ENCODE assay signal across 8 mouse cellular contexts in the genomic region with DNA sequence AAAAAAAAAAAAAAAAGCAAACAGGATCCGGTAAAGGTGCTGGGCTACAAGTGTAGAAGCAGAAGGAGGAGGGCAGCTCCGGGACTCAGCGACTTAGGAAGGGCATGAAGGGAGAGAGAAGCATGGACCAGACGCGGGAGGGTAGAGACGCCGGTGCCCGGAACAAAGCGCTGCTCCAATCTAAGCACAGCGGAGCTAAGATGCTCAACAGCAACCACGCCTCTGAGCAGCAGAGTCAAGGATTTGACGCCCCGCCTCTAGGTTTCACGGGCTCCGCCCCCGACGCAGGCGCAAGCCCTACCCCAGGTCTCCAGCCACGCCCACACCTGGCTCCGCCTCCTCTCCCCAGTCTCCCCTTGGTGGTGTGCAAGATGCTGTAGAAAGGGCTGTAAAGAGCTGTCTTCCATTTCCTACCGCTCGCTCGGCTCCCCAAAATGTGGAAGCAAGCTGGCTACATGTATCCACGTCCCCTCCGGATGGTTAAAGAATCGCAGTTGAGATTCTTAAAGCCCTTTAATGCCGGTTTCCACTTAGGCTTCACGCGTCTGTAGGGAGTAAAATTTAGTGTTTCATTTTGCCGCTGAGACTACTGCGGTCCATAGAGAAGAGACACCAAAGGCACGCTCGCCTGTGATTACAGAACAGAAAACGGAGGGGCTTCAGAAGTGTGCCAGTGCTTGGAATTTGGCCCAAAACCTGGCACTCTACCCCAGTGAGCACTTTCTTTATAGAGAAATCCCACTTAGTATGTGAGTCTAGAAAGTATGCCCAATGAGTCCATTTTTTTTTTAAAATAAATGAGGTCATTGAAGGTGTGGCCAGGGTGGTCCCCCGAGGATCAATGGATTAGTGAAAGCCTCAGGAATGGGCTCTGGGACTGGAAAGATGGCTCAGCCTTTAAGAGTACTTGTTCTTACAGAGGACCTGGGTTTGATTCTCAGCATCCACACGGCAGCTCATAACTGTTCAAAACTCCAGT. TPM values are rescaled to one million over a fixed set of nuclear protein-coding genes. Genes with fewer than 3 reads are reported as not detected.
DNase-seq lines count a peak whose midpoint lies in the region; ATAC-seq and TF ChIP-seq lines count a peak whose summit lies in the region.

Sarm1 (minus strand) TSS at position 211 of the 979 bp plus-strand sequence.

- peak within 1 kb of the TSS; percentile 43; the same call in 1 of the 2 replicates for H3K27ac ChIP-seq in MEL (ENCODE audit: control insufficient read depth, low read depth, low read length)
- H3K27ac ChIP-seq in cerebellum, adult 2 months (ENCODE audit: insufficient read depth, low read length), result peak within 1 kb of the TSS; percentile 75
- H3K27ac ChIP-seq in forebrain, postnatal 0 days (ENCODE audit: low read depth, low read length), result peak within 1 kb of the TSS; percentile 94
- H3K27ac ChIP-seq in lung, embryonic 16.5 days (ENCODE audit: low read length), result no peak within 1 kb of the TSS

- H3K4me2 ChIP-seq in forebrain, postnatal 0 days (ENCODE audit: low read depth), result peak within 1 kb of the TSS; percentile 64
- peak within 1 kb of the TSS; percentile 99 for H3K4me2 ChIP-seq in lung, embryonic 16.5 days (ENCODE audit: low read depth, low read length)

- peak; percentile 58 to 91; a peak in 3 of 4 replicates for TF ChIP-seq POLR2A in MEL (IDR thresholded peaks at IDR 0.05; ENCODE audit: control insufficient read depth in 1 of 2, insufficient read depth in 1 of 2, low read depth in 1 of 2, low read length in 2 of 2, poor library complexity in 1 of 2)
- peak; percentile 94 for TF ChIP-seq POLR2A in cerebellum, adult 2 months (IDR thresholded peaks at IDR 0.05; ENCODE audit: borderline replicate concordance, insufficient read depth, low read length)

- 2% methylated on average over 36 of the region's 36 CpGs for WGBS in cerebellum, adult 2 months
- 3% methylated on average over 36 of the region's 36 CpGs for WGBS in forebrain, postnatal 0 days
- 3% methylated on average over 36 of the region's 36 CpGs for WGBS in lung, embryonic 16.5 days

- peaks cover 0 to 1% of the 10 kb centered on the region in 2 experiments; a peak in 3 of 4 replicates for H3K27me3 ChIP-seq in MEL (ENCODE audit: control insufficient read depth in 1 of 2, insufficient read depth in 2 of 2, low read length in 2 of 2)
- no peaks in the 10 kb centered on the region for H3K27me3 ChIP-seq in cerebellum, adult 2 months (ENCODE audit: control insufficient read depth, insufficient read depth, low read length)
- H3K27me3 ChIP-seq in forebrain, postnatal 0 days (ENCODE audit: insufficient read depth, low read length), result no peaks in the 10 kb centered on the region
- H3K27me3 ChIP-seq in lung, embryonic 16.5 days (ENCODE audit: control insufficient read depth, insufficient read depth, low read depth, low read length), result peaks cover 48% of the 10 kb centered on the region

- peaks cover 0 to 18% of the 10 kb centered on the region in 2 experiments; a peak in 2 of 4 replicates for H3K4me1 ChIP-seq in MEL (ENCODE audit: control insufficient read depth in 1 of 2, insufficient read depth in 2 of 2, low read length in 2 of 2)
- peaks cover 8% of the 10 kb centered on the region; the same call in 1 of the 2 replicates for H3K4me1 ChIP-seq in cerebellum, adult 2 months (ENCODE audit: control insufficient read depth, insufficient read depth, low read length)
- peaks cover 10% of the 10 kb centered on the region for H3K4me1 ChIP-seq in forebrain, postnatal 0 days (ENCODE audit: insufficient read depth)
- H3K4me1 ChIP-seq in lung, embryonic 16.5 days (replicated peaks; ENCODE audit: control insufficient read depth, insufficient read depth, low read length), result peaks cover 8% of the 10 kb centered on the region

- TF ChIP-seq EP300 in MEL (IDR thresholded peaks at IDR 0.05; ENCODE audit: low read depth in 1 of 2, low read length in 2 of 2), result no peak

- TF ChIP-seq CTCF in MEL (IDR thresholded peaks at IDR 0.05 in 2 of 3, conservative IDR thresholded peaks at IDR 0.05 in 1 of 3; ENCODE audit: control insufficient read depth in 1 of 3, insufficient read depth in 1 of 3, low read depth in 2 of 3, low read length in 3 of 3, poor library complexity in 1 of 3, severe bottlenecking in 1 of 3), result no peak
- TF ChIP-seq CTCF in cerebellum, adult 2 months (IDR thresholded peaks at IDR 0.05; ENCODE audit: borderline replicate concordance, insufficient read depth, low read depth, low read length), result no peak
- peak; percentile 44 for TF ChIP-seq CTCF in forebrain, postnatal 0 days (IDR thresholded peaks at IDR 0.05; ENCODE audit: low read depth)

- H3K9me3 ChIP-seq in MEL (replicated peaks; ENCODE audit: insufficient read depth, low read length), result no peaks in the 10 kb centered on the region
- H3K9me3 ChIP-seq in forebrain, postnatal 0 days (ENCODE audit: low read length), result no peaks in the 10 kb centered on the region
- H3K9me3 ChIP-seq in lung, embryonic 16.5 days (ENCODE audit: control insufficient read depth, low read length), result no peaks in the 10 kb centered on the region

- H3K9ac ChIP-seq in MEL (ENCODE audit: control insufficient read depth, low read depth, low read length, poor library complexity, severe bottlenecking), result peak within 1 kb of the TSS; percentile 69
- peak within 1 kb of the TSS; percentile 89 for H3K9ac ChIP-seq in forebrain, postnatal 0 days
- H3K9ac ChIP-seq in lung, embryonic 16.5 days (ENCODE audit: low read length), result 0 out of 2 replicates have a peak within 1 kb of the TSS, but pooled peaks have one; percentile 11

- no peaks in the 10 kb centered on the region for H3K79me2 ChIP-seq in MEL (ENCODE audit: control insufficient read depth, insufficient read depth, low read length, poor library complexity)

- TF ChIP-seq RAD21 in MEL (IDR thresholded peaks at IDR 0.05; ENCODE audit: low read depth, low read length), result no peak

- ATAC-seq in forebrain, postnatal 0 days, result peak; percentile 97
- peak; percentile 96 to 98 for ATAC-seq in hematopoietic stem cell, adult 5-6 weeks (replicated peaks in 1 of 2; ENCODE audit: insufficient read depth in 1 of 2, low FRiP score in 2 of 2, low TSS enrichment in 1 of 2, low read depth in 1 of 2, poor library complexity in 2 of 2, severe bottlenecking in 2 of 2)
- peak; percentile 99 for ATAC-seq in lung, embryonic 16.5 days (ENCODE audit: low read depth)

- DNase-seq in MEL (ENCODE audit: low read depth, low spot score), result peak; percentile 99
- DNase-seq in cerebellum, adult 2 months, result peak; percentile 98
- DNase-seq in forebrain, postnatal 0 days, result peak; percentile 98
- peak; percentile 83 for DNase-seq in layer of hippocampus, adult 9-10 months (ENCODE audit: low spot score)
- DNase-seq in ovary, postnatal 10 days (ENCODE audit: low spot score), result peak; percentile 49
- DNase-seq in thymus, postnatal 10 days (ENCODE audit: low spot score in 2 of 2), result peak; percentile 95 to 98

- peak within 1 kb of the TSS; percentile 65 to 80 for H3K4me3 ChIP-seq in MEL (ENCODE audit: control insufficient read depth in 1 of 2, insufficient read depth in 1 of 2, low read depth in 2 of 2, low read length in 2 of 2)
- peak within 1 kb of the TSS; percentile 77 for H3K4me3 ChIP-seq in cerebellum, adult 2 months (replicated peaks; ENCODE audit: insufficient read depth, low read depth, low read length)
- H3K4me3 ChIP-seq in forebrain, postnatal 0 days (ENCODE audit: low read depth, low read length), result peak within 1 kb of the TSS; percentile 80
- H3K4me3 ChIP-seq in lung, embryonic 16.5 days (ENCODE audit: low read length), result peak within 1 kb of the TSS; percentile 56

- H3K36me3 ChIP-seq in MEL (ENCODE audit: control insufficient read depth in 1 of 2, insufficient read depth in 2 of 2, low read length in 2 of 2), result peaks cover 0 to 7% of the 10 kb centered on the region in 2 experiments; a peak in 1 of 4 replicates
- no peaks in the 10 kb centered on the region for H3K36me3 ChIP-seq in forebrain, postnatal 0 days (ENCODE audit: insufficient read depth)
- H3K36me3 ChIP-seq in lung, embryonic 16.5 days (ENCODE audit: control insufficient read depth, insufficient read depth, low read length), result no peaks in the 10 kb centered on the region

TF ChIP-seq in MEL, 35 proteins besides CTCF, POLR2A, EP300 and RAD21 (continues in another document):
- peak; percentile 80 for TF ChIP-seq ZNF384 (IDR thresholded peaks at IDR 0.05; ENCODE audit: low read depth, low read length)
- TF ChIP-seq HCFC1 (IDR thresholded peaks at IDR 0.05; ENCODE audit: low read depth, low read length), result peak; percentile 52
- peak; percentile 76; the same call in 1 of the 2 replicates for TF ChIP-seq SIN3A (IDR thresholded peaks at IDR 0.05; ENCODE audit: low read length)
- peak; percentile 97 for TF ChIP-seq NRF1 (IDR thresholded peaks at IDR 0.05; ENCODE audit: insufficient read depth, low read depth, low read length, poor library complexity, severe bottlenecking)
- TF ChIP-seq CHD1 (IDR thresholded peaks at IDR 0.05; ENCODE audit: low read depth, low read length), result no peak
- no peak for TF ChIP-seq MEF2A (IDR thresholded peaks at IDR 0.05; ENCODE audit: extremely low read depth, insufficient replicate concordance, low read depth, low read length, poor library complexity, severe bottlenecking)
- no peak for TF ChIP-seq BHLHE40 (IDR thresholded peaks at IDR 0.05; ENCODE audit: borderline replicate concordance, low read depth, low read length)
- TF ChIP-seq POLR2AphosphoS2 (IDR thresholded peaks at IDR 0.05; ENCODE audit: low read length), result peak; percentile 68; the same call in 1 of the 2 replicates
- 0 out of 2 replicates have a peak, but pooled peaks have one; percentile 28 for TF ChIP-seq USF1 (IDR thresholded peaks at IDR 0.05; ENCODE audit: low read depth, low read length)
- peak; percentile 70; the same call in 1 of the 2 replicates for TF ChIP-seq MXI1 (IDR thresholded peaks at IDR 0.05; ENCODE audit: low read depth, low read length)
- peak; percentile 22; the same call in 1 of the 2 replicates for TF ChIP-seq RCOR1 (IDR thresholded peaks at IDR 0.05; ENCODE audit: low read depth, low read length)
- TF ChIP-seq MYB (IDR thresholded peaks at IDR 0.05; ENCODE audit: low read depth, low read length), result no peak
- TF ChIP-seq TAL1 (IDR thresholded peaks at IDR 0.05; ENCODE audit: low read length), result no peak
- TF ChIP-seq ZMIZ1 (IDR thresholded peaks at IDR 0.05; ENCODE audit: low read depth, low read length), result peak; percentile 84
- TF ChIP-seq GATA1 (IDR thresholded peaks at IDR 0.05; ENCODE audit: low read depth, low read length), result no peak

RNA-seq across cellular contexts. Expression of gene Sarm1, which starts in this region (rescaled TPM):
- 0.73 and 1.1 TPM in 2 replicates for total RNA-seq in MEL (2012; rRNA removed)
- polyA plus RNA-seq in MEL (2012; ENCODE audit: insufficient read depth in 1 of 2, insufficient read length in 2 of 2, low read depth in 1 of 2, low replicate concordance in 2 of 2, missing spikeins in 1 of 2), result 1 to 10 TPM in 1 of 2 experiments, not detected in 1; 4.3 TPM
- 29.0 and 32.0 TPM in 2 replicates for polyA plus RNA-seq in cerebellum, adult 2 months (2012; rRNA removed)
- total RNA-seq in forebrain, postnatal 0 days (2014; rRNA removed), result 47.5 and 48.3 TPM in 2 replicates
- polyA plus RNA-seq in forebrain, postnatal 0 days (2015; fragmentation: Nextera tagmentation; extraction: Ambion mirVana), result 32.7 and 34.7 TPM in 2 replicates
- total RNA-seq in hematopoietic stem cell, adult 5-6 weeks (2017), result 0.45 TPM in 1 of 2 replicates, not detected in the other
- 0.97 and 1.2 TPM in 2 replicates for polyA plus RNA-seq in lung, embryonic 16.5 days (2015; fragmentation: Nextera tagmentation; extraction: Ambion mirVana)

Comparison
In these comparisons a context has a peak if more than half of its experiments do, and no peak if none do; other contexts are left out.
1. RNA of gene Sarm1 (total RNA-seq): 47.5 to 48.3 TPM in forebrain, postnatal 0 days; 0.73 to 1.1 TPM in MEL and 0.45 TPM in hematopoietic stem cell, adult 5-6 weeks; every median in the first group is over 10 times any median in the second.
2. Peak in ATAC-seq in hematopoietic stem cell, adult 5-6 weeks; RNA of the gene not detected or under 1 TPM.
3. DNase-seq: peak in every context shown above with its lines; median percentile 99 in MEL; 98 in cerebellum, adult 2 months; 98 in forebrain, postnatal 0 days; 96 in thymus, postnatal 10 days; 83 in layer of hippocampus, adult 9-10 months; 49 in ovary, postnatal 10 days.
4. H3K9ac ChIP-seq: peak in every context shown above with its lines; median percentile 89 in forebrain, postnatal 0 days; 69 in MEL; 11 in lung, embryonic 16.5 days.
5. Peak in every context shown above with its lines, with median percentiles within 50 percentile points of each other: H3K4me3 ChIP-seq and ATAC-seq.